Mouse (Mus musculus) forebrain, postnatal 0 days (tissue): ENCODE results near the gene Gm10160. TPM values are rescaled to one million over a fixed set of nuclear protein-coding genes. Genes with fewer than 3 reads are reported as not detected.

Experiments used
- ATAC-seq: fragments of 200-750 bp; cut with Nextera tagmentation; 2 replicates; pipeline ENCODE4 v1.8.0; 2017; ENCODE audit warnings: mild to moderate bottlenecking, moderate library complexity
- DNase-seq: peaks from one replicate; pipeline ENCODE4 v3.0.0-alpha.2; 2015
- H3K27ac ChIP-seq: fragments of 300-500 bp; sonication (generic); 2 replicates; pipeline ENCODE4 v1.5.1; 2014; ENCODE audit warnings: low read depth, mild to moderate bottlenecking, antibody characterized with exemption, low read length, moderate library complexity, mixed read lengths
- H3K27me3 ChIP-seq: fragments of 300-500 bp; sonication (generic); 2 replicates; pipeline ENCODE4 v1.6.1; 2014; ENCODE audit warnings: mild to moderate bottlenecking, low read length, mixed read lengths; ENCODE audit not compliant: insufficient read depth
- H3K36me3 ChIP-seq: fragments of 300-500 bp; sonication (generic); 2 replicates; pipeline ENCODE4 v1.6.1; 2014; ENCODE audit warnings: mild to moderate bottlenecking, moderate library complexity; ENCODE audit not compliant: insufficient read depth
- H3K4me1 ChIP-seq: fragments of 300-500 bp; sonication (generic); 2 replicates; pipeline ENCODE4 v1.6.1; 2014; ENCODE audit warnings: antibody characterized with exemption; ENCODE audit not compliant: insufficient read depth
- H3K4me2 ChIP-seq: fragments of 300-500 bp; sonication (generic); 2 replicates; pipeline ENCODE4 v1.6.1; 2014; ENCODE audit warnings: low read depth, mild to moderate bottlenecking, moderate library complexity
- H3K4me3 ChIP-seq: fragments of 300-500 bp; sonication (generic); 2 replicates; pipeline ENCODE4 v1.5.1; 2014; ENCODE audit warnings: low read depth, low read length, mixed read lengths
- H3K9ac ChIP-seq: fragments of 300-500 bp; sonication (generic); 2 replicates; pipeline ENCODE4 v1.6.1; 2014; ENCODE audit warnings: mild to moderate bottlenecking
- H3K9me3 ChIP-seq: fragments of 300-500 bp; sonication (generic); 2 replicates; pipeline ENCODE4 v1.6.1; 2016; ENCODE audit warnings: low read length
- CTCF ChIP-seq: sonication (generic); IDR thresholded peaks from 2 replicates; pipeline ENCODE4 v1.5.1; 2016; ENCODE audit warnings: antibody characterized with exemption, control low read depth, low read depth
- WGBS: fragments of 180-500 bp; shearing (Covaris S2); extraction: QIAGEN DNeasy Blood & Tissue Kit; methylation state at CpG from one replicate; pipeline ENCODE4 v1.1.7; 2014; 5-methylcytosine and 5-hydroxymethylcytosine counted together
- polyA plus RNA-seq: library from polyadenylated mRNA; unstranded; fragments of >200 nt; fragmentation: Nextera tagmentation; extraction: Ambion mirVana; gene quantifications from 2 replicates; pipeline ENCODE4 v1.2.1, GENCODE M21; 2015
- total RNA-seq: library from RNA; depleted of rRNA; stranded (reverse); fragments of >200 nt; gene quantifications from 2 replicates; pipeline ENCODE4 v1.2.3, GENCODE M21; 2014; rRNA removed

The Gm10160 gene
- total RNA-seq (not detected in 2 replicates), polyA plus RNA-seq (not detected in 2 replicates)

DNA sequence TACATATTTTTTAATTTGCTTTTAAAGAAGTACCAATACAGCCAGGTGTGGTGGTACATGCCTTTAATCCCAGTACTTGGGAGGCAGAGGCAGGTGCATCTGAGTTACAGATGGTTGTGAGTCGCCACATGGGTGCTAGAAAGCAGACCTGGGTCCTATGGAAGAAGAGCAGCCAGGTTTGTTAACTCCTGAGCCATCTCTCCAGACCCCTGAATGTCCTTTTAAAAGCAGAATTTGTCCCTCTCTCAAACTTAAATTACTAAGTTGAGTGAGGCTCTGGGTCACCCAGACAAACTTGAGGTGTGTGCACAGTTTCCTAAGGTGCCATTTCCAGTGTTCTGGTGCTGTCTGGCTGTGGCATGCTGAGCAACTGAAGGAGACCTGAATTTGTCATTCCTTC lies at the start of gene Gm10160:
Gene Gm10160, minus strand, starts transcription at position 101 of the 400 bp plus-strand sequence.
- H3K4me2 ChIP-seq, result no peak within 1 kb of the TSS
- no peaks in the 10 kb centered on the region for H3K4me1 ChIP-seq
- TF ChIP-seq CTCF, result no peak
- ATAC-seq, result no peak
- H3K9ac ChIP-seq, result no peak within 1 kb of the TSS
- no peak within 1 kb of the TSS for H3K4me3 ChIP-seq
- H3K27ac ChIP-seq, result no peak within 1 kb of the TSS
- no peaks in the 10 kb centered on the region; the same call in 1 of the 2 replicates for H3K27me3 ChIP-seq
- no peaks in the 10 kb centered on the region for H3K36me3 ChIP-seq
- 82% methylated on average over 1 of the region's 1 CpGs for WGBS
- DNase-seq, result no peak
- no peaks in the 10 kb centered on the region for H3K9me3 ChIP-seq

DNA sequence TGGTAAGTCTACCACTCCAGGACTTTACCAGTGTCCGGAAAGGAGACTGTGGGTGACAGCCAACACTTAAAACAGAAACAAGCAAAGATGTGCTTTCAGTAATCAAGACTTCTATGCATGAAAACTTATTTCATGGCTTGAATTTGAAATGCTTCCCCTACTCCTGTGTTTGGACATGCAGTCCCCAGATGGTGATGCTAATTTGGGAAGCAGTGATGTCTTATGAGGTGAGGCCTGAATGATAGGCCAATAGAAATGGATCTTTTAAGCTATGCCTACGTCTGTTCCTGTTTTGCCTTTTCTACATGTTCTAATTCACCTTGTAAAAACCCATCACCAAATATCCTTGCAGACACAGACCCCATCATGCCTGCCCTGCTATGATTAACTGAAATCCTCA lies 49.3 kb upstream of the Gm10160 start:
- DNase-seq (no peak), ATAC-seq (no peak)
- H3K9ac ChIP-seq, result no peak overlapping the region
- H3K4me1 ChIP-seq, result no peaks in the 10 kb centered on the region
- peaks cover 10% of the 10 kb centered on the region for H3K36me3 ChIP-seq
- no peak overlapping the region for H3K4me2 ChIP-seq
- no peak overlapping the region for H3K4me3 ChIP-seq
- no peak overlapping the region for H3K27ac ChIP-seq
- no peaks in the 10 kb centered on the region for H3K27me3 ChIP-seq
- H3K9me3 ChIP-seq, result no peaks in the 10 kb centered on the region
- WGBS, result 80% methylated on average over 2 of the region's 2 CpGs
- no peak for TF ChIP-seq CTCF

DNA sequence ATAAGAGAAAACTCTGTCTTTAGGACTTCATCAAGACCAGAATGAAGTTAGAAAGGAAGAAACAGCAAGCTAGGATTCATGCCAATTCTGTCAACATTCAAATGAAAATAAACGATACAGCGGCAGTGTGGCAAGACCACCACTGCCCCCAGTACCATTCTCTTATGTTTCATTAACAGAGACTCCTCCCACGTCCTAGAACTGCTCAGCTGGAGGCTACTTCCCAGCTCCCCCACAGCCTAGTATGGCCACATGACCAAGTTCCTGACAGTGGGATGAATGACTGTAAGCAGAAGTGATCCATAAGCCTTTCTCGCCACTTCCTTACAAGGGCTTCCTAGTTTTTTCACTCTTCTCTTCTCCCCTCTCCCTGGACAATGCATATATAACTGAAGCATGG lies 48.5 kb upstream of the Gm10160 start:
- DNase-seq, result no peak
- Histone ChIP-seq H3K27ac (no peak overlapping the region), H3K27me3 (no peaks in the 10 kb centered on the region), H3K9ac (no peak overlapping the region), H3K4me2 (no peak overlapping the region), H3K4me1 (no peaks in the 10 kb centered on the region), H3K36me3 (peaks cover 15% of the 10 kb centered on the region), H3K9me3 (no peaks in the 10 kb centered on the region), H3K4me3 (no peak overlapping the region)
- no peak for TF ChIP-seq CTCF
- WGBS, result 42% methylated on average over 4 of the region's 4 CpGs
- ATAC-seq, result no peak

DNA sequence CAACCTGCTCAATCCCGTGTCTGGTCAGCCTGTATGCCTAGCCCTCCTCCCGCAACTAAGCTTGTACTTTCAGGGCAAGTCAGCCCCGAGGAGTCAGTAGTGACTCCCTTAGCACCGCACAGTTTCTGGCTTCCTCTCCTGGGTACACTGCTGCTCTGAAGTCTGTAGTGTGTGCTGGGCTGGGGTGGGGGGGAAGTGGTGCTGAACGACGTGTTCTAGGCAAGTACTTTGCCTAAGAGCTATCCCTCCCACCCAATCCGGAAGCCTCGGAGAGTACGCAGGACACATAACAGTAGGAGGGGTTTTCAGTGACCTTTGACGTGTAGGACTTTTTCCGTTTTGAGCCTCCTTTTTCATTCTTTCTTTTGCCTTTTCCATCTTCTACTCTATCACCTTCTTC lies 43.8 kb upstream of the Gm10160 start:
- no peaks in the 10 kb centered on the region for H3K4me1 ChIP-seq
- H3K9me3 ChIP-seq, result no peaks in the 10 kb centered on the region
- H3K36me3 ChIP-seq, result peaks cover 13% of the 10 kb centered on the region
- no peak overlapping the region for H3K4me3 ChIP-seq
- WGBS, result 86% methylated on average over 11 of the region's 11 CpGs
- ATAC-seq (no peak), DNase-seq (no peak)
- no peak overlapping the region for H3K27ac ChIP-seq
- H3K27me3 ChIP-seq, result no peaks in the 10 kb centered on the region
- H3K9ac ChIP-seq, result no peak overlapping the region
- TF ChIP-seq CTCF, result no peak
- H3K4me2 ChIP-seq, result no peak overlapping the region

DNA sequence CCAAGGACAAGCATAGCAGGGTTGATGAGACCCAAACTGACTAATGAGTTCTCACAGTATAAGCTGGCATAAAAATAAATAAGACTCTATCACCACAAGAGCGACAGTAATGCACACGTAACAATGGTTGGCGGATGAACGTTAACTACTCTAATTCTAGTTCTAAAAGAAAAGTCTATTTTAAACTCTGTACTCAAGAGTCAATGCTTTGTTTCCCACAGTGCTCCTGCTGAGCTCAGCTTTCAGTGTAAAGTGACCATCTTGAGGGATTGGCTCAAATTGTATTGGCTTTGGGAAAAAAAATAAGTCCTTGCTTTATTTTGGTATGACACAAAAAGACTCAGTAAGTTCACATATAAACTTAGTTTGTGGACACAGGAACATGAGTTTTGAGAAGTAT lies 29.5 kb upstream of the Gm10160 start:
- ATAC-seq (no peak), DNase-seq (no peak)
- Histone ChIP-seq H3K4me2 (no peak overlapping the region), H3K27me3 (no peaks in the 10 kb centered on the region), H3K27ac (no peak overlapping the region), H3K9ac (no peak overlapping the region), H3K4me3 (no peak overlapping the region), H3K4me1 (no peaks in the 10 kb centered on the region), H3K36me3 (peaks cover 12% of the 10 kb centered on the region; the same call in 1 of the 2 replicates), H3K9me3 (no peaks in the 10 kb centered on the region)
- 51% methylated on average over 4 of the region's 4 CpGs for WGBS
- TF ChIP-seq CTCF, result no peak

DNA sequence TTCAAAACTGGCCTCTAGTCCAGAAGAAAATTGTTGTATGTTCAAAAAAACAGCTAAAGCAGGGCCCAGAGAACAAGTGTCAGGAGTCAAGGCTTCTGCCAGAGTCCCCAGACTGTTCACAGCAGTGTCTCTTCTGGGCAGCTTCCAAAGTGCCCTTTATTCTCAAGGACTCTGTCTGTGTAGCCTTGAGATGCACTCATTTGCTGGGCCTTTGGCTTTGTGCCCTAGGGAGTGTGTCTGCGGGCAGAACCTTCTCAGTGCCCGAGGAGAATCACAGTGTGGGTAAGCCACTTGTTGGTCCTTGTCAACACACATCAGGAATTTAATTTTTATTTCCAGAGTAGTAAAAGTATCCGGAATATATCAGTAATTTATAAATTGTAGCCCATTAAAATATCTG lies 26.0 kb upstream of the Gm10160 start:
- WGBS, result 65% methylated on average over 3 of the region's 3 CpGs
- Histone ChIP-seq H3K36me3 (peaks cover 15% of the 10 kb centered on the region; the same call in 1 of the 2 replicates), H3K27me3 (no peaks in the 10 kb centered on the region), H3K4me2 (no peak overlapping the region), H3K4me3 (no peak overlapping the region), H3K9me3 (no peaks in the 10 kb centered on the region), H3K9ac (no peak overlapping the region), H3K27ac (no peak overlapping the region), H3K4me1 (no peaks in the 10 kb centered on the region)
- no peak for ATAC-seq
- no peak for TF ChIP-seq CTCF
- no peak for DNase-seq

DNA sequence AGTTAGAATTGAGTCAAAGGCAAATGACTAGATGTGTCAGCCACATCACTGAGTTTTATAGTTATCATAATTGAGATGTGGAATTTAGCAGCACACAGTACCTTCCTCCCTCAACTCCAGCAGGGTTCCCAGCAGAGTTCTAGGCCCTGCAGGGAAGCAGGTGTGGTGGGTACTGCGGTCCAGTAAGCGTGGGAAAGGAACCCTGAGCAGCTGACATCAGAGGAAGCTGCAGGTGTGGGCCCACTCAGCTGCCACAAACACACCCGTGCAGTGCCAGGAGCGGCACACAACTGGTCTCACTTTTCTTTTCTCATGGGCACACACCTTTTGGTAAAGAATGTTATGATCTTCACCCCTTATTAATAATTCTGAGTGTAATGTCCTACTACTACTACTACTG lies 25.2 kb upstream of the Gm10160 start:
- Histone ChIP-seq H3K27me3 (no peaks in the 10 kb centered on the region), H3K4me1 (no peaks in the 10 kb centered on the region), H3K4me2 (no peak overlapping the region), H3K4me3 (no peak overlapping the region), H3K9me3 (no peaks in the 10 kb centered on the region), H3K36me3 (peaks cover 10% of the 10 kb centered on the region; the same call in 1 of the 2 replicates), H3K9ac (no peak overlapping the region), H3K27ac (no peak overlapping the region)
- ATAC-seq (no peak), DNase-seq (no peak)
- WGBS, result 94% methylated on average over 4 of the region's 4 CpGs
- no peak for TF ChIP-seq CTCF
